Mouse (Mus musculus): Measurements from ENCODE around the gene Gpd1l.

The Gpd1l gene

DNA sequence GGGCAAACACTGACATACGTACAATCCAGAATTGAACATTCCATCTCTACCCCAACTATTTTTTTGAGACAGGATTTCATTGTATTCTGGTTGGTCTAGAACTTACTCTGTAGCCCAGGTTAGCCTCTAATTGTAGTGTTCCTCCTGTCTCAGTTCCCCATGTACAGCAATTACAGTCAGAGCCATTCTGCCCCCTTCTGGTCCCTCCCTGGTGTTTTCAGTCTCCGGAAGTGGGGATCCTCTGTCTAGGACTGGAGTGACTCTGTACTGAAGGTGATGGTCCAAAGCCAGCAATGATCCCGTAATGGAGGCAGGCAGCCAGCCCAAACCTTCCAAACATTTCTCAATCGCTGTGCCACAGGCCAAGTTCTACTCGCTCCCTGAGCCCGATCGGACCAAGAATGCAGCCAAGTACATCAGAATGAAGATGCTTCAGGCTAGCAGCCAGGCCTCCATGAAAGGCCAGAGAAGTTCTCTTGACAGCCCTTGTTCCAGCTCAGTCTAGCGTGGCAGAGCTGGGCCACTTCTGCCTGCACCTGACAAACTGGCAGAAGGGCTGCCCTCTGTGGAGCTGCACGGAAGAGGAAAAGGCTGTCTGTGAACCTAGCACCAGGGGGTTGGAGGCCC is 3.2 kb downstream of the Gpd1l start:
- DNase-seq (ENCODE audit: low spot score): no peak

DNA sequence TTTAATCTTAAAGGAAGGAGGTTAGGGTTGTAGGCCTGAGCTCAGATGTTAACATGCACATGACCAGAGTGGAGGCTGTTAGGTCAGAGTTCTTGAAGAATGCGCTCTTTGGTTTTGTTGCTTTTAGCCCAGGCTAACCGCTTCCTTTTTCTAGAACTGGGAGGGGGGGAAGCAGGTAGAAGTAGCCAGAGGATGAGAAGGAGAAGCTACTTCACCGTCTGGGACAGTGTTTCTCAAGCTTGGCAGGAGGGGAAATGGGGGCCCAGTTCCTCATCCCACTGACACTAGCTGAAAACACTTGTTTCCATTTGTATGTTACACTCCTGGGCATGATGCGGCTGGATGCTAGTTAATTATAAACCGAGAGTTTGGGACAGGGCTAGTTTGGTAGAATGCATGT is 8.2 kb downstream of the Gpd1l start:
- no peak for DNase-seq (ENCODE audit: low spot score)

DNA sequence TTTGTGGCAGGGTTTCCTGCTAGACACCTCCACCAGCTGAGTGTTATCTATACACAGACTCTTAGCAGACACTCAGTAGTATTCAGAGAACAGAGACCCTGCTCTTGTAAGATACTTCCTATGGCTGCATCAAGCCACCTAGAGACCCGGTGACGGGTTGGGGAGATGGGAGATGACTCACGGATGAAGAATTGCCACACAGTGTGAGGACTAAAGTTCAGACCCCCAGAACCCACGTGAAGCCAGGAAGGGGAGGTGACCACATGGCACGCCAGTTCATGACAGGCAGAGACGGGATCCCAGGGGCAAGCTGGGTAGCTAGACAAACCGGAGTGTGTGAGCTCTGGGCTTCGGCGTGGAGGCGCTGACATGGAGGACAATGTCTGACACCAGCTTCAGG is 8.7 kb downstream of the Gpd1l start:
- DNase-seq (ENCODE audit: low spot score): no peak

DNA sequence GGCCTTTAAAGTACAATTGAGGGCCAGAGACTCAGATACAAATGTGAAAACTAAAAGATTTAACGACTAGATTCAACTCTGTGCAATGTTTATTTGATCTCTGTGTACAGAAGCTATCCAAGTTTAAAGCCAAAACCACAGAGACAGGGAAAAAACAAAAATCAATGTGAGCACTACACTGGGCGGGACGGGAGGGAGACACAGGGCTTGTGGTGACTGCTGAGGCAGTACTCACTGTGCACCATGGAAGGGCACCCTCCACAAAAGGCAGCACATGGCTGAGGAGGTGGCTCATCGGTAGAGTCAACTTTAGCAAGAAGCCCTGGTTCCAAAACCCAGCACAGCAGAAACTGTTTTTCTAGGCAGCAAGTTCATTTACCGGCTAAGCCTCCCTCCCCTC is 9.3 kb downstream of the Gpd1l start:
- no peak for DNase-seq (ENCODE audit: low spot score)

DNA sequence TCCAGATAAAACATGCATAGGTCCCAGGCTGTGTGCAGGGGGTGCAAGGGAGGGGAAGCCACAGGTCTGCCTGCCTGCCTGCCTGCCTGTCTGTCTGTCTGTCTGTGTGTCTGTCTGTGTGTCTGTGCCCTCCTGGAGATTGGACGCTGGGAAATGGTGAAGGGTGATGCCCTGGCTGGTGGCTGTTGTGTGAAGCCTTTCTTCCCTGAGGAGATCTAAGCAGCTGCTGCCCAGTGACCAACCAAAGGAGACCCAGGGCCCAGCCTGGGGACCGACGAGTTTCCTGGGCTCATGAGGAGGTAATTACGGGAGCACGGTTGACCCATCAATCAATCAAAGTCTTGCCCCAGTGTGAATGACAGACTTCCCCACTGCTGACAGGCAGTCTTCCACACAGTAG is 11.6 kb downstream of the Gpd1l start:
- no peak for DNase-seq (ENCODE audit: low spot score)

DNA sequence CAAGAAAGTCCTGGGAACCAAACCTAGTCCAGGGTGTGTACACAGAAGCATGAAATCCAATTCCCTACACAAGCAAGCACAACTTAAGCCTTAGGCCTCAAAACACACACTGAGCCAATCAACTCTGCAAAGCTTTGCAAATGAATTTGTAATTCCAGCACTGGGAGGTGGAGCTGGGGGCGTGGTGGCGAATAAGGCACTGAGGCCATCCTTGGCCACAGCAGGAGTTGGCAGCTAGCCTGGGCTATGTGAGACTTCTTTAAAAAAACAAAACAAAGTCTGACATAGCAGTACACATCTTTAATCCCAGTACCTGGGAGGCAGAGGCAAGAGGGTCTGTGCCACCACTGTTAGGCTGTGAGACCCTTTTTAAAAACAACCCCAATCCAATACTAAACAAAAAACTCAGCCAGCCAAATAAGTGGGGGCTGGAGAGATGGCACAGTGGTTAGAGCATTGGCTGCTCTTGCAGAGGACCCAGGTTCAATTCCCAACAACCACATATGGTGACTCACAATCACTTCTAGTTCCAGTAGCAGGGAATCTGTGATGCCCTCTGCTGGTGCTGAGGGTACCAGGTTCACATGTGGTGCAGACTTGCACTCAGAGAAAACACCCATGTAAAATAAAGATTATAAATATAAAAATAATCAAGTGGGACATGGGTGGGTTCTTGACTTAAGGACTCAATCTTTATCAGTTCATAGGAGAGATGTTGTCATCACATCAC is 12.3 kb downstream of the Gpd1l start:
- no peak for DNase-seq (ENCODE audit: low spot score)

DNA sequence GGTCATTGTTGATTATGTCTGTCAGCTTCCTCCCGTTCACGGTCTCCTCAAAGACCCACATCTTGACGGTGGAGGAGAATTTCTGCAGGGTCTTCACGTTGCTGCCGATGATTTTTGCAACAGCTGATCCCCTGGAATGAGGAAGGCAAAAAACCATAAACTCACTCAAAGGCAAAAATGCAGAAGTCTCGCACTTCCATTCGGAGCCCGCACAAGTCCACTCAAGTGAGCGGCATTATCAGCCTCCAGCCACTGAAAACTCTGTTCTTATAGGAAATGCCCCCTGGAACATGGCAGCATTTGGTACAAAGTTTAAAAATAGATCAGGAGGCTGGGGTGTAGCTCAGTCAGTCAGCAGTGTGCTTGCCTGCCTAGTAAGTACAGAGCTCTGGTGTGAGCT is 13.2 kb downstream of the Gpd1l start:
- DNase-seq (ENCODE audit: low spot score): no peak

DNA sequence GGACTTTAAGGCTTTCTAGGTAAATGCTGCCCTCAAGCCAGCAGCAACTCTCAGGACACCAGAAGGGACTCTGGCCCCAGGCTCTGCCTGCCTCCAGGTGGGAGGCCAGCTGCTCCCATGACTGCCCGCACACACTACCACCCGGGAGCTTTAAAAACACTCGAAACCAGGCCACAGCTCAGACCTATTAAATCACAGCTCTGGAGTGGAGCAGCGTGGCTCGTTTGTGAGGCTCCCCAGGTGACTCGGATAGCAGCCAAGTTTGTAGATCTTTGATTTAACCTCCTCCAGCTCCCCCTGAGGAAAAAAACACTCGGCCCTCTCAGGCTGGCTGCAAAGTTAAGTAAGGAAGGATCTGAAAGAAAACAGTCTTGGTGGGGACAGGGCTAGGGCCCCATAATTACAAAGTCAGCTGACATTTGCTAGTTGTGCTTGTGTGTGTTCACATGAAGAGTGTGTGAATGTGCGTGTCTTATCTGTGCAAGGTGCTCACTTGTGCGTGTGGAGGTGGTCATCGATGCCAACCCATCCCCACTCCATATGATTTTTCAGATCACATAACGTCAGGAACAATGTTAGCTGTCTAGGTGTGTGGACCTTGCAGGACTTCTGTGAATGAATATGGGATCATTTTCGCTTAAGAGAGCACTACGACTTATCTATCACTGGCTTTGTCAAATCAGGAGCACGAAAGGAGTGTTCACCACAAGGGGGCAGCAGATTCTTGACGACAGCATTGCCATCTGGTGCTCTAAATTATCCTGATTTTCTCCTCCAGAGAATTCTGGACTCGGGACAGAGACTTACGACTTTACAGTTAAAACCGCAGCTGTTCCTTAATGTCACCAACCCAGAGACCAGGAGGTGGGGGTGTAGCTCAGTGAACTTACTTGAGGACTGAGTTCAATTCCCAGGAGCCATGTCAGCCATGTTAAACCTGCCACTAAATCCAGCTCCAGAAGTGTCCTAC is 20.8 kb downstream of the Gpd1l start:
- DNase-seq (ENCODE audit: low spot score): peak; percentile 18

DNA sequence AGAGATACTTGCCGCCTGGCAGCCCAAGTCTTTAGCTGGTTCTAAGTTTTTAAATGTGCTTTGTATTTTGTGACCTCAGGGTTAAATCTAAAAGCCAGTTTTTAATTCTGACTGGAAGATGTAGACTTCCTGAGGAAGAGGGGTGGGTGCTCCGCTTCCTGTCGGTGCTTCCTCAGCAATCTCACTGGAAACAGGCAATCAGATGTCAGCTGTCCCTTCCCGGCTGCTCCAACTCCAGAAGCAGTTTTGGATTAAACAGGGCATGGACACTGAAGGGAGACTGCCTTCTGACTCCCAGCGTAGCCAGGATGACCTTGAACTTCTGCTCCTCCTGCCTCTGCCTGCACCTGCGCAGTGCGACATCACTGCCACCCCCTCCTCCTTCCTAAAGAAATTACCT is 26.3 kb downstream of the Gpd1l start:
- DNase-seq (ENCODE audit: low spot score): no peak

DNA sequence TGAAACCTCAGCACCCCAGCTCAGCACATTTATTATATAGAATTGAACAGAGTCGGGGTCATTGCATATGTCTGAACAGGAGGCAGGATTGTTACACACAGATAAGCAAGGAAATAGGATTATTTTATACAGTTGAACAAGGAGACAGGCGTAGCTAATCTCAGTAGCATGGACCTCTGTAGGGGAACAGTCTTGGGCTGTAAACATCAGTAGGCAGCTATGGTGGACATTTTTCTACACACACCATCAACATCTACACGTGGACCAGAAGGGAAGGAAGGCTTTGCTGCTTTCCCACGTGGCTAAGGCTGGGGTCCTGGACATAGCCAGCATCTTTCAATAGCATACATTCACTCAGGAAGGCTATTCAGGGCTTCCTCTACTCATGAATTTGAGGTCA is 37.9 kb downstream of the Gpd1l start:
- DNase-seq (ENCODE audit: low spot score): no peak

DNA sequence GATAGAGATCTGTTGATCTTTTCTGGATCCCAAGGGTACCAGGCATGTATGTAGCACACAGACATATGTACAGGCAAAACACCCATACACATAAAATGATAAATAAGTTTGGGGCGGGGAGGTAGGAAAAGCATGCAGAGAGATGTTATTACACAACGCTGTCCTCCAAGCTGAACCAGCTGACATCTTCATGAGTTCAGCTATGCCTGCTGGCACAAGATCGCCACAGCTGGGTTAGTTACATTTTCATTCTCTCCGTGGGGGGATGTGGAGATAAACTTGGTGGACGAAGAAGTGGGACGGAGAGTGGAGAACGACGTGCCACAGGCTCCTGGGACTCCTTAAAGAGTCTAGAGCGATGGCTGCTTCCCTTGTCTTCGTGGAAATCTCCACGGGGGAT is 40.8 kb downstream of the Gpd1l start:
- no peak for DNase-seq (ENCODE audit: low spot score)

DNA sequence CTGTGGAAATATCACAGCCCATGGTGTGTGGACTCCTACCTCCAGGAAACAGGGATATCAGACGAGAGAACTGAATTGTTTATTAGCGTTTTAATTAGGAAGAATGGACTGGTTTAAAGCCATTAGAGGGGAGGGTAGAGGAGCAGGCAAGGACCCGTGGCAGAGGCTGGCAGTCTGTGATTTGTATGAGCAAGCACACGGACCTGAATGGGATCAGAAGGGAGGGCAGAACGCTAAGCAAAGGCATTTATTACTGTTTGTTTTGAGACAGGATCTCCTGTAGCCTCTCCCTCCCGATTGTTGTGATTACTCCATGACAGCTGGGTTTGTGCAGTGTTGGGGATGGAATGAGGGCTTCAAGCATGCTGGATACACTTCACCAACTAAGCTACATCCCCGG is 43.4 kb downstream of the Gpd1l start:
- no peak for DNase-seq (ENCODE audit: low spot score)

DNA sequence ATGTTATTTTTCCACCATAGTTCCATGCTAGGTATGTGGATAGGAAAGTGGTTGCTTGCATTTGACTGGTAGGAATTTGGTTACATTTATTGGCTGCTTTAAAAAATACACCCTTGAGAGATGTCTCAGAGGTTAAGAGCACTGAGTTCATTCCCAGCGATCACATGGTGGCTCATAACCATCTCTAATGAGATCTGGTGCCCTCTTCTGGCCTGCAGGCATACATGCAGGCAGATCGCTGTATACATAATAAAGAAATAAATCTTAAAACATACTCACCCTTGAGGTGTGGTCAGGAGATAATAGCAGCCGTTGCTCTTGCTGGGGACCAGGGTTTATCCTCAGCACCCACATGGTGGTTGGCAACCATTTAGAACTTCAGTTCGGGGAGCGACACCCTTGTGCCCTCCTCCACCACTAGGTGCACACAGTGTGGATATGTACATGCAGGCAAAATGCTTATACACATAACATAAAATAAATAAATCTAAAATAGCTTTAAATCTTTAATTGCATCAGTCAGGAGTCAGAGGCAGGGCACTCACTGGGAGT is 44.9 kb downstream of the Gpd1l start:
- DNase-seq (ENCODE audit: low spot score): no peak

DNA sequence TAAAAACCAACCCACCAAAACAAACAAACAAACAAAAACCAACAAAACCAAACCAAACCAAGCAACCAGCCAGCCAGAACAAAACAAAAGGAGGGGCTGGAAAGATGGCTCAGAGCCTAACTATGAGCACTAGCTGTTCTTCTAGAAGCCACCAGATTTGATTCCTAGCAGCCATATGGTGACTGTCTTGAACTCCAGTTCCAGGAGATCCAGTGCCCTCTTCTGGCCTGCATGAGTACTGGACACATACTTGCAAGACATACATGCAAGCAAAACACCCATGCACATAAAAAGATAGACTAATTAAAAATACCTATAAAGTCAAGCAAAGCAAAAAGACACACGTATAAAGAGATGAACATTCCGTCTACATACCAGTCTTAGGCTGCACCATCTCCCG is 46.1 kb downstream of the Gpd1l start:
- DNase-seq (ENCODE audit: low spot score): no peak

DNA sequence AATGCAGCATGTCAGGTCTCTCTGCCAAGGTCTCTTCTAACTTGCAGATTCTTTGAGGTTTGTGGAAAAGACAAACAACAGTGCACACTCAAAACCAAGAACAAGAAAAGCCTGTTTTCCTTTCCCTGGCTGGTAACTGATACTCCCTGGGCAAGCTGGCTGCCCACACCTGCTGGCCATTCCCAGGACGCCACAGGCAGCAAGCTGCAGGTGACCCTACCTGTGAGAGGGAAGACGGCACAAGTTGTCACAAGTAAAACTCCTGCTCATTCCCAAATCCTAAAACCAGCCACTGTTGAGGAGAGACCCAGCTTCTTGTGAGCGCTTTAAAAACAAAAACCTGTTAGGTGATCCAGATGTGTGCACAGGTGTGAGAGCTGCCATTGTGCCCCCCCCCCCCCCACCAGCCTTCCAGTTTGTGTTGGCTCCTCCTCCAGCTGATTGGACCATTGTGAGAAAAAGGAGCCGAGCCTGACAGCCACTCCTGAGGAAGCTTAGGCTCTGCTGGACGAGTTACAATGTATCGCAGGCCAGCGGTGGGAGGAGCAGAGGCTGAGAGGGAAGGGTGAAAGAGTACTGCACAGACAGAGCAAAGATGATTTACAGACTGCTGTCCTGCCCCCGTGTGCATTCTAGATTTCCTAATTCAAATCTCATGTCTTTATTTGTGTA is 47.7 kb downstream of the Gpd1l start:
- no peak for DNase-seq (ENCODE audit: low spot score)

DNA sequence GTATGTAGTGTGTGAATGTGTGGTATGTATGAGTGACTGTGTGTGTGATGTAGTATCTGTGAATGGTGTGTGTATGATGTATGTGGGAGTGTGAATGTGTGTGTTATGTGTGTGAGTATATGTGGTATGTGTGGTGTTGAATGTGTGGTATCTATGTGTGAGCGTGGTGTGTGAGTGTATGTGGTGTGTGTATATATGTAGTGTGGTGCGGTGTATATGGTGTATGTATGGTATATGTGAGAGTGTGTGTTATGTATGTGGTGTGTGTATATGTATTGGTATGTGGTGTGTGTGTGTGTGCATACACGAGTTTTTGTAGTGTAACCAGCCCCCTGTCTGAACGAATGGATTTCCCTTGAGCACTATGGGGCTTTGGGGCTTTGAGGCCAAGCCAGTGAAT is 48.2 kb downstream of the Gpd1l start:
- no peak for DNase-seq (ENCODE audit: low spot score)

DNA sequence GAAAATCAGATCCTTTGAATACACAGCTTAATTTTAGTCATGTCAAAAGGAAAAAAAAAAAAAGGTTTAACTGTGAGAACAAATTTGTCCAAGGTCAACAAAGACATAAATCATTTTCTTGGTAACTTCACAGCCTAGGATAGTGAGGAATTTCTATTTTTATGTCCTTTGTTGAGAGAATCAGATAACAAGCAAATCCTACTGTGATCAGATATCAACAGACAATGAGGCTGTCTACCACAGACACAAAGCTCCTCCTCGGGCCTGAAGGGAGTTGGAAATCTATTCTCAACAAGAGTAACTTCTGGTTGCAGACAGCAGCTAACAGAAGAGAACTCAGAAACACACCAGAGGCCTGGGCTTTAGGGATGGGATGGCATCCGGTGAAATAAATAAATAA is 51.8 kb downstream of the Gpd1l start:
- DNase-seq (ENCODE audit: low spot score): no peak

DNA sequence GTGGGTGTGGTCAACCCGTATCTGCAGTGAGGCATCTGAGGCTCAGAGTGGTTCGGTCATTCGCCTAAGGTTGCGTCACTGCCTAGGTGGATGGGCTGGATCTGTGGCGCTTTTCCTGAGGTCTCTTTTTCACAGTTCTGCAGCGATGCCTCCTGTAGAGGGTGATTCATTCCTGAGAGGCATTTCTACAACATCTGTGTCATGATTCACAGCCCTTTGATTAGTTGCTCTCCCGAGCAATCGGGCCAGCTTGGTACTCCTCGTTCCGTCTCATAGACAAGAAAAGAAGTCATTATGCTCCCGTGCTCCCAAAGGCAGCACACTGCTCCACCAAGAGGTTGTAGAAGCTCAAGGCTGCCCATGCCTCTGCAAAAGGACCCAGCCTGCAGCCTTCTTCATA is 78.5 kb downstream of the Gpd1l start:
- DNase-seq (ENCODE audit: low spot score): no peak

DNA sequence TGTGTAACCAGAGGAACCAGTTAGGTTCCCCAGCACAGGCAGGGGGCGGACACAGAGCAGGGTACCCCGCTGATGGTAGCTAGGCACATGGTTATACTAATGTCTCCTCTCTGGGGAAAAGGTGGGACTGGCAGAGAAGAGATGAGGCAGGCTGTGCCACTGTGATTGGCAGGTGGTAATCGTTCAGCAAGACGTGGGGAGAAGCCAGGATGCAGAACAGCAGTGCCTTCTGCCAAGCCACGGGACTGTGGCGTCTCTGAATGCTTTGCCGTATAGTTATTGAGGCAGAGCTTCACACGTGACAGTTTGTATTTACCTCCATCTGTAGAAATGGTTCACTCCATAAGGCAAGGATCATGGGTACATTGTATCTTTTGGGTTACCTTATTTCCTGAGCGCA is 79.1 kb downstream of the Gpd1l start:
- no peak for DNase-seq (ENCODE audit: low spot score)

DNA sequence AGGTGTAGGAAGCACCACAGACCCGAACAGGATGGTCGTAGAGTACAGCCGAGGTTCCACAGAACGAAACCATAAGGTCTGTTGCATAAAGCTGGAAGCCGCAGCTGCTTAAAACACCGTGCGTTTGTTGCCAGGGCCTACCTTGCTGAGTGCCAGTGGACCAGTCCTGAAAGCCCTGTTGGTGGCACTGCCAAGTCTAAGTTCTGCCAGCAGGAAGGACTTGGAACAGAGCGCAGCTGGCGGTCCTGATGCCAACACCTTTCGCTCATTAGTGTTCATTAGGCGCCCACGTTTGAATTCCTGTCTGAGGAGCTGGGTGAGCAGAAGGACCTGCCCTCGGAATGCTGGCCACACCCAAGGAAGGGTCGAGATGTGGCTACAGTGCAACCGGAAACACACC is 80.5 kb downstream of the Gpd1l start:
- no peak for DNase-seq (ENCODE audit: low spot score)

DNA sequence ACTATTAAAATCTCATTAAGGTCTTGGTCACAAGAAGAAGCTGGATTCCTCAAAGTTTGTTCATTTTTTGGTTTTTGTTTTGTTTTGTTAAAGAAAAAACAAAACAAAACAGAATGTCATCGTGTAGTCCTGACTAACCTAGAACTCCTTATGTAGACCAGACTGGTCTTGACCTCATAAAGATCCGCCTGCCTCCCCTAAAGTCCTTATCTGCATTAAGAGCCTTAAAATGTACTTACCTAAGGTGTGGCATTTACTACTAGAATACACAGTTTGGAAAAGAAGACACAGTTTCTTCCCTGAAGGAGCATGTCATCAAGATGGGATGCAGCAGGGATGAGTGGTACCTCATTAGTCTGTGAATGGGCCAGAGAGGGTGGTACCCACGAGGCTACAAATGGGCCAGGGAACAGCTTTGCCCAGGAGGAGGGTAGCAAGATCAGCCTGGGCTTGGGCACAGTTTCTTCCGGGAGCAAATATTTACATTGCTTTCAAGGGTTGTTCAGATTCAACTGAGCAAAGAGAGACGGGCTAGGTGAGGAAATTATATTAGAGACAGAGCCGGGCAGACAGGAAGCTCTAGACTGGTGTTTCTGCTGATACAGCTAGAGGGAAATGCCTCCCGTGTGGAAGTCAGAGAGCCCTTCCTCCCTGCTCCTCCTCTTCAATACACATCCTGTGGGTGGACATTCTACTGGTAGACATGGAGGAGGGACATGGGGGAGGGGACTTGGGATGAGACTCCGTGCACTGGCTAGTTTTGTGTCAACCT is 82.2 kb downstream of the Gpd1l start:
- DNase-seq (ENCODE audit: low spot score): no peak
